In the genomic region with DNA sequence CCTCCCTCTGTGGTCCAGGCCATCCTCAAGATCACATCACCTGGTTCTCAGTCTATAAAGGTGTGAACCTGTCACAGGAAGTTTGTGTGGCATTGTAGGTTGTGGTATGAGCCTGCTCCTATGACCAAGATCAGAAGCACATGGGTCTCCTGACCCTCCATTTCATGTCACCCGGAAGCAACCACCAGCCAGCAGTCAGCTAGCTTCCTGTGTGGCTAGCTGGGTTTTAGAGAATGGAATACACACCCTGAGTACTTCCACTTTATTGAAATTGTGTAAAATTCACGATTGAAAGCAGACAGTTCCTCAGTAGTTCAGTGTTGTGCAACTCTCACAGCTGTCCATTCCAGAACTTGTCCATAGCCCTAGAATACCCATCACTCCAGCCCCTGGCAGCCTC, we compare ENCODE assay signal across 7 mouse cellular contexts. TPM values are rescaled to one million over a fixed set of nuclear protein-coding genes. Genes with fewer than 3 reads are reported as not detected.
DNase-seq lines count a peak whose midpoint lies in the region; ATAC-seq and TF ChIP-seq lines count a peak whose summit lies in the region.
"Not testable (repeated sequence)": the region's sequence is repeated elsewhere in the genome, so short reads cannot be mapped to it uniquely, and the experiment has no call there.

No protein-coding gene starts in this region.

- H3K9ac ChIP-seq in heart, embryonic 15.5 days; liver, embryonic 12.5 days: not testable (repeated sequence)

- not testable (repeated sequence) for H3K4me2 ChIP-seq in heart, embryonic 15.5 days; liver, embryonic 12.5 days

- H3K27ac ChIP-seq in bone marrow macrophage, adult 2 months (ENCODE audit: insufficient read depth, low read depth, low read length) = peak overlapping the region; percentile 94
- H3K27ac ChIP-seq in heart, embryonic 15.5 days = 0 out of 2 replicates have a peak overlapping the region, but pooled peaks have one; percentile 2
- H3K27ac ChIP-seq in liver, embryonic 12.5 days = peak overlapping the region; percentile 60

- TF ChIP-seq CTCF in bone marrow macrophage, adult 2 months (IDR thresholded peaks at IDR 0.05; ENCODE audit: low read depth, low read length) = not testable (repeated sequence)

- not testable (repeated sequence) for TF ChIP-seq POLR2A in bone marrow macrophage, adult 2 months (IDR thresholded peaks at IDR 0.05; ENCODE audit: borderline replicate concordance, low read depth, low read length)

- H3K36me3 ChIP-seq in heart, embryonic 15.5 days = peaks cover 18% of the 10 kb centered on the region
- peaks cover 34% of the 10 kb centered on the region for H3K36me3 ChIP-seq in liver, embryonic 12.5 days

- H3K27me3 ChIP-seq in heart, embryonic 15.5 days; liver, embryonic 12.5 days (replicated peaks): not testable (repeated sequence)

- not testable (repeated sequence) for H3K9me3 ChIP-seq in heart, embryonic 15.5 days (replicated peaks); liver, embryonic 12.5 days (replicated peaks)

- H3K4me3 ChIP-seq in bone marrow macrophage, adult 2 months (ENCODE audit: insufficient read depth, low read length); heart, embryonic 15.5 days; liver, embryonic 12.5 days: not testable (repeated sequence)

- ATAC-seq in heart, embryonic 15.5 days (replicated peaks; ENCODE audit: insufficient number of reproducible peaks, insufficient read depth, low FRiP score, low read depth); liver, embryonic 12.5 days: not testable (repeated sequence)
- peak; percentile 69 for ATAC-seq in monocyte, adult 5-6 weeks (replicated peaks; ENCODE audit: insufficient number of reproducible peaks, low FRiP score, low TSS enrichment, poor library complexity, severe bottlenecking)

- WGBS in heart, embryonic 15.5 days = 79% methylated on average over 2 of the region's 2 CpGs
- WGBS in liver, embryonic 12.5 days (ENCODE audit: insufficient replicate concordance) = 20% methylated on average over 2 of the region's 2 CpGs

- peak; percentile 10 to 11 for DNase-seq in CD8-positive naive resting alpha-beta T cell, adult 2 months (ENCODE audit: low read depth in 2 of 2, low spot score in 2 of 2)
- DNase-seq in lung, postnatal 36 days = peak; percentile 62
- DNase-seq in spleen, postnatal 36 days (ENCODE audit: low spot score in 2 of 2) = peak; percentile 20 to 34

- H3K4me1 ChIP-seq in bone marrow macrophage, adult 2 months (ENCODE audit: control insufficient read depth, insufficient read depth, low read length) = peaks cover 90% of the 10 kb centered on the region
- peaks cover 56% of the 10 kb centered on the region for H3K4me1 ChIP-seq in heart, embryonic 15.5 days (replicated peaks)
- peaks cover 27% of the 10 kb centered on the region for H3K4me1 ChIP-seq in liver, embryonic 12.5 days

RNA-seq across cellular contexts. Expression of gene Haus8, which starts 13.5 kb away (rescaled TPM):
- polyA plus RNA-seq in bone marrow macrophage, adult 2 months (2012; ENCODE audit: insufficient read depth, insufficient read length, missing spikeins) = 77.6 and 77.8 TPM in 2 replicates
- 114 and 120 TPM in 2 replicates for polyA plus RNA-seq in heart, embryonic 15.5 days (2015; fragmentation: Nextera tagmentation; extraction: Ambion mirVana)
- 60.1 and 62.8 TPM in 2 replicates for polyA plus RNA-seq in liver, embryonic 12.5 days (2016; fragmentation: Nextera tagmentation; extraction: Ambion mirVana)
- total RNA-seq in monocyte, adult 5-6 weeks (2017) = 45.5 to 77.0 TPM (median 73.5 TPM) in 3 replicates

RNA-seq across cellular contexts. Expression of gene Myo9b, which starts 13.7 kb away (rescaled TPM):
- polyA plus RNA-seq in bone marrow macrophage, adult 2 months (2012; ENCODE audit: insufficient read depth, insufficient read length, missing spikeins) = 94.0 and 107 TPM in 2 replicates
- 13.6 and 20.2 TPM in 2 replicates for polyA plus RNA-seq in heart, embryonic 15.5 days (2015; fragmentation: Nextera tagmentation; extraction: Ambion mirVana)
- polyA plus RNA-seq in liver, embryonic 12.5 days (2016; fragmentation: Nextera tagmentation; extraction: Ambion mirVana) = 13.5 and 13.8 TPM in 2 replicates
- 71.0 to 99.2 TPM (median 72.2 TPM) in 3 replicates for total RNA-seq in monocyte, adult 5-6 weeks (2017)

Comparison
In these comparisons a context has a peak if more than half of its experiments do, and no peak if none do; other contexts are left out.
1. DNase-seq: peak in every context shown above with its lines; median percentile 62 in lung, postnatal 36 days; 27 in spleen, postnatal 36 days; 10 in CD8-positive naive resting alpha-beta T cell, adult 2 months.
2. H3K27ac ChIP-seq: peak in every context shown above with its lines; median percentile 94 in bone marrow macrophage, adult 2 months; 60 in liver, embryonic 12.5 days; 2 in heart, embryonic 15.5 days.